Mouse (Mus musculus) hindbrain, embryonic 14.5 days (tissue): ENCODE measurements around the gene Phactr3. TPM values are rescaled to one million over a fixed set of nuclear protein-coding genes. Genes with fewer than 3 reads are reported as not detected.
A peak's percentile ranks its signal among the peaks of the same experiment; 100 is the strongest.

ENCODE experiments used
- ATAC-seq: fragments of 200-750 bp; cut with Nextera tagmentation; 2 replicates; pipeline ENCODE4 v1.8.0; 2017; ENCODE audit warnings: moderate number of reproducible peaks, mild to moderate bottlenecking, moderate TSS enrichment, moderate library complexity; ENCODE audit not compliant: low FRiP score
- DNase-seq: peaks from one replicate; pipeline ENCODE4 v3.0.0-alpha.2; 2015; ENCODE audit warnings: low spot score
- H3K27ac ChIP-seq: fragments of 300-500 bp; sonication (generic); 2 replicates; pipeline ENCODE4 v1.5.1; 2014; ENCODE audit warnings: mild to moderate bottlenecking, moderate library complexity
- H3K27me3 ChIP-seq: fragments of 300-500 bp; sonication (generic); 2 replicates; pipeline ENCODE4 v1.6.1; 2014; ENCODE audit warnings: mild to moderate bottlenecking, low read length, mixed read lengths; ENCODE audit not compliant: control insufficient read depth, insufficient read depth
- H3K36me3 ChIP-seq: fragments of 300-500 bp; sonication (generic); replicated peaks from 2 replicates; pipeline ENCODE4 v1.6.1; 2014; ENCODE audit not compliant: control insufficient read depth, insufficient read depth
- H3K4me1 ChIP-seq: fragments of 300-500 bp; sonication (generic); replicated peaks from 2 replicates; pipeline ENCODE4 v1.6.1; 2014; ENCODE audit warnings: antibody characterized with exemption, low read length, mixed read lengths; ENCODE audit not compliant: control insufficient read depth, insufficient read depth
- H3K4me2 ChIP-seq: fragments of 300-500 bp; sonication (generic); replicated peaks from 2 replicates; pipeline ENCODE4 v1.6.1; 2014; ENCODE audit warnings: mild to moderate bottlenecking, moderate library complexity
- H3K4me3 ChIP-seq: fragments of 300-500 bp; sonication (generic); replicated peaks from 2 replicates; pipeline ENCODE4 v1.5.1; 2014; ENCODE audit warnings: mild to moderate bottlenecking, low read length
- H3K9ac ChIP-seq: fragments of 300-500 bp; sonication (generic); 2 replicates; pipeline ENCODE4 v1.6.1; 2014
- H3K9me3 ChIP-seq: fragments of 300-500 bp; sonication (generic); 2 replicates; pipeline ENCODE4 v1.6.1; 2016; ENCODE audit warnings: low read length; ENCODE audit not compliant: control insufficient read depth
- WGBS: fragments of 180-500 bp; shearing (Covaris S2); extraction: QIAGEN DNeasy Blood & Tissue Kit; methylation state at CpG from one replicate; pipeline ENCODE4 v1.1.7; 2014; 5-methylcytosine and 5-hydroxymethylcytosine counted together
- polyA plus RNA-seq: library from polyadenylated mRNA; unstranded; fragments of >200 nt; fragmentation: Nextera tagmentation; extraction: Ambion mirVana; gene quantifications from 2 replicates; pipeline ENCODE4 v1.2.1, GENCODE M21; 2014

The Phactr3 gene
- polyA plus RNA-seq, 1 experiment from 2014 or later, result 56.9 TPM

- H3K9me3 ChIP-seq, result no peaks in the 10 kb centered on the region
- no peaks in the 10 kb centered on the region for H3K4me1 ChIP-seq
- WGBS, result 62% methylated on average over 4 of the region's 4 CpGs
- no peaks in the 10 kb centered on the region for H3K27me3 ChIP-seq
- ATAC-seq (no peak), DNase-seq (no peak)
- H3K36me3 ChIP-seq, result no peaks in the 10 kb centered on the region
- H3K4me3 ChIP-seq, result no peak overlapping the region
- H3K4me2 ChIP-seq, result no peak overlapping the region
- no peak overlapping the region for H3K9ac ChIP-seq
- no peak overlapping the region for H3K27ac ChIP-seq
Observed at GRCm38 (mm10) chr2:178246767-178247166, 128.0 kb downstream of the Phactr3 start.

GRCm38 (mm10) chr2:178247274-178247673, 128.5 kb downstream of the Phactr3 start:
- Histone ChIP-seq H3K4me3 (no peak overlapping the region), H3K36me3 (no peaks in the 10 kb centered on the region), H3K27ac (no peak overlapping the region), H3K4me1 (no peaks in the 10 kb centered on the region), H3K4me2 (no peak overlapping the region), H3K27me3 (no peaks in the 10 kb centered on the region), H3K9me3 (no peaks in the 10 kb centered on the region), H3K9ac (no peak overlapping the region)
- ATAC-seq (no peak), DNase-seq (no peak)
- 73% methylated on average over 8 of the region's 8 CpGs for WGBS

GRCm38 (mm10) chr2:178257117-178257825, 138.5 kb downstream of the Phactr3 start:
- 0 out of 2 replicates have a peak, but pooled peaks cover 15% of the 10 kb centered on the region for H3K36me3 ChIP-seq
- no peaks in the 10 kb centered on the region for H3K9me3 ChIP-seq
- H3K4me2 ChIP-seq, result no peak overlapping the region
- DNase-seq (peak; percentile 45), ATAC-seq (peak; percentile 76)
- H3K27me3 ChIP-seq, result no peaks in the 10 kb centered on the region
- peaks cover 11% of the 10 kb centered on the region for H3K4me1 ChIP-seq
- no peak overlapping the region for H3K27ac ChIP-seq
- H3K9ac ChIP-seq, result no peak overlapping the region
- 2% methylated on average over 3 of the region's 3 CpGs for WGBS
- H3K4me3 ChIP-seq, result no peak overlapping the region

- Histone ChIP-seq H3K4me2 (no peak overlapping the region), H3K4me3 (no peak overlapping the region), H3K36me3 (0 out of 2 replicates have a peak, but pooled peaks cover 15% of the 10 kb centered on the region), H3K9ac (no peak overlapping the region), H3K9me3 (no peaks in the 10 kb centered on the region), H3K27ac (no peak overlapping the region), H3K4me1 (peaks cover 11% of the 10 kb centered on the region), H3K27me3 (no peaks in the 10 kb centered on the region)
- ATAC-seq (no peak), DNase-seq (no peak)
- 15% methylated on average over 2 of the region's 2 CpGs for WGBS
Observed at GRCm38 (mm10) chr2:178257986-178258555, 139.3 kb downstream of the Phactr3 start.

- ATAC-seq (no peak), DNase-seq (no peak)
- Histone ChIP-seq H3K9me3 (no peaks in the 10 kb centered on the region), H3K27me3 (no peaks in the 10 kb centered on the region), H3K4me1 (no peaks in the 10 kb centered on the region), H3K4me3 (no peak overlapping the region), H3K4me2 (no peak overlapping the region), H3K27ac (no peak overlapping the region), H3K9ac (no peak overlapping the region), H3K36me3 (0 out of 2 replicates have a peak, but pooled peaks cover 15% of the 10 kb centered on the region)
- 90% methylated on average over 4 of the region's 4 CpGs for WGBS
Observed at GRCm38 (mm10) chr2:178263055-178263454, 144.3 kb downstream of the Phactr3 start.

- no peak overlapping the region for H3K4me2 ChIP-seq
- DNase-seq, result peak; percentile 85
- WGBS, result 7% methylated on average over 8 of the region's 8 CpGs
- no peak overlapping the region for H3K9ac ChIP-seq
- ATAC-seq, result peak; percentile 79
- no peaks in the 10 kb centered on the region for H3K9me3 ChIP-seq
- H3K4me3 ChIP-seq, result no peak overlapping the region
- H3K27me3 ChIP-seq, result no peaks in the 10 kb centered on the region
- 0 out of 2 replicates have a peak, but pooled peaks cover 11% of the 10 kb centered on the region for H3K36me3 ChIP-seq
- no peak overlapping the region for H3K27ac ChIP-seq
- H3K4me1 ChIP-seq, result no peaks in the 10 kb centered on the region
Observed at GRCm38 (mm10) chr2:178264389-178264788, 145.6 kb downstream of the Phactr3 start.

- ATAC-seq, result peak; percentile 35; the same call in 1 of the 2 replicates
- WGBS, result 10% methylated on average over 2 of the region's 2 CpGs
- Histone ChIP-seq H3K4me2 (no peak overlapping the region), H3K36me3 (0 out of 2 replicates have a peak, but pooled peaks cover 9% of the 10 kb centered on the region), H3K9ac (no peak overlapping the region), H3K4me3 (no peak overlapping the region), H3K9me3 (no peaks in the 10 kb centered on the region), H3K27ac (no peak overlapping the region), H3K27me3 (no peaks in the 10 kb centered on the region), H3K4me1 (no peaks in the 10 kb centered on the region)
- DNase-seq, result no peak
Observed at GRCm38 (mm10) chr2:178265454-178265853, 146.7 kb downstream of the Phactr3 start.

GRCm38 (mm10) chr2:178270794-178271193, 152.0 kb downstream of the Phactr3 start:
- no peak for DNase-seq
- no peak for ATAC-seq
- no peak overlapping the region for H3K4me3 ChIP-seq
- H3K36me3 ChIP-seq, result peaks cover 9% of the 10 kb centered on the region; the same call in 1 of the 2 replicates
- no peaks in the 10 kb centered on the region for H3K27me3 ChIP-seq
- H3K4me2 ChIP-seq, result no peak overlapping the region
- no peaks in the 10 kb centered on the region for H3K4me1 ChIP-seq
- WGBS, result 83% methylated on average over 2 of the region's 2 CpGs
- H3K9me3 ChIP-seq, result no peaks in the 10 kb centered on the region
- no peak overlapping the region for H3K9ac ChIP-seq
- no peak overlapping the region for H3K27ac ChIP-seq

- Histone ChIP-seq H3K27ac (0 out of 2 replicates have a peak overlapping the region, but pooled peaks have one; percentile 3), H3K4me2 (no peak overlapping the region), H3K4me3 (no peak overlapping the region), H3K4me1 (no peaks in the 10 kb centered on the region), H3K27me3 (no peaks in the 10 kb centered on the region), H3K9me3 (no peaks in the 10 kb centered on the region), H3K9ac (no peak overlapping the region), H3K36me3 (peaks cover 9% of the 10 kb centered on the region; the same call in 1 of the 2 replicates)
- DNase-seq, result no peak
- ATAC-seq, result 0 out of 2 replicates have a peak, but pooled peaks have one; percentile 19
- 62% methylated on average over 4 of the region's 4 CpGs for whole genome bisulfite sequencing
Observed at GRCm38 (mm10) chr2:178272350-178272749, 153.6 kb downstream of the Phactr3 start.
